Mouse (Mus musculus) MEL (cell line): ENCODE data around the gene Borcs5. TPM values are rescaled to one million over a fixed set of nuclear protein-coding genes. Genes with fewer than 3 reads are reported as not detected.

Experiments
- DNase-seq: peaks from one replicate; pipeline ENCODE4 v3.0.0; 2011; ENCODE audit warnings: low read depth, low spot score
- H3K27ac ChIP-seq: 2 replicates; pipeline ENCODE4 v1.5.1; 2012; ENCODE audit warnings: low read depth, mild to moderate bottlenecking, control low read depth, low read length, moderate library complexity; ENCODE audit not compliant: control insufficient read depth
- H3K27me3 ChIP-seq, 2 experiments: fragments of 150-350 bp in 1 of 2; sonication (generic) in 1 of 2; 2 replicates each; pipeline ENCODE4 v1.6.1; 2012; ENCODE audit warnings: low read length in 2 of 2, mild to moderate bottlenecking in 2 of 2, improper control_type of control experiment in 1 of 2, moderate library complexity in 1 of 2; ENCODE audit not compliant: insufficient read depth in 2 of 2, control insufficient read depth in 1 of 2
- H3K36me3 ChIP-seq, 2 experiments: 2 replicates each; pipeline ENCODE4 v1.6.1; 2012 to 2014; ENCODE audit warnings: low read length in 2 of 2, improper control_type of control experiment in 1 of 2, inconsistent platforms in 1 of 2, mild to moderate bottlenecking in 1 of 2; ENCODE audit not compliant: insufficient read depth in 2 of 2, control insufficient read depth in 1 of 2
- H3K4me1 ChIP-seq, 2 experiments: fragments of 150-350 bp in 1 of 2; sonication (generic) in 1 of 2; 2 replicates each; pipeline ENCODE4 v1.6.1; 2012; ENCODE audit warnings: low read length in 2 of 2, improper control_type of control experiment in 1 of 2, mild to moderate bottlenecking in 1 of 2; ENCODE audit not compliant: insufficient read depth in 2 of 2, control insufficient read depth in 1 of 2
- H3K4me3 ChIP-seq, 2 experiments: fragments of 150-350 bp in 1 of 2; sonication (generic) in 1 of 2; 2 replicates each; pipeline ENCODE4 v1.5.1; 2012; ENCODE audit warnings: low read depth in 2 of 2, low read length in 2 of 2, mild to moderate bottlenecking in 2 of 2, moderate library complexity in 2 of 2, control low read depth in 1 of 2, improper control_type of control experiment in 1 of 2; ENCODE audit not compliant: control insufficient read depth in 1 of 2, insufficient read depth in 1 of 2
- H3K79me2 ChIP-seq: 2 replicates; pipeline ENCODE4 v1.6.1; 2012; ENCODE audit warnings: mild to moderate bottlenecking, low read length, moderate library complexity; ENCODE audit not compliant: control insufficient read depth, poor library complexity, insufficient read depth
- H3K9ac ChIP-seq: 2 replicates; pipeline ENCODE4 v1.6.1; 2012; ENCODE audit warnings: low read depth, mild to moderate bottlenecking, control low read depth, low read length, moderate library complexity; ENCODE audit not compliant: control insufficient read depth, poor library complexity, severe bottlenecking
- H3K9me3 ChIP-seq: fragments of 150-350 bp; sonication (generic); replicated peaks from 2 replicates; pipeline ENCODE4 v1.6.1; 2012; ENCODE audit warnings: mild to moderate bottlenecking, low read length, improper control_type of control experiment, moderate library complexity; ENCODE audit not compliant: insufficient read depth
- CHD2 ChIP-seq: IDR thresholded peaks from 2 replicates; pipeline ENCODE4 v1.6.1; 2011; ENCODE audit warnings: low read length, improper control_type of control experiment
- ELF1 ChIP-seq: IDR thresholded peaks from 2 replicates; pipeline ENCODE4 v1.6.1; 2014; ENCODE audit warnings: low read depth, mild to moderate bottlenecking, inconsistent platforms, low read length, improper control_type of control experiment, moderate library complexity
- EP300 ChIP-seq, 2 experiments: IDR thresholded peaks; 2 replicates each; pipeline ENCODE4 v1.6.1; 2011; ENCODE audit warnings: improper control_type of control experiment in 2 of 2, low read length in 2 of 2, low read depth in 1 of 2, mild to moderate bottlenecking in 1 of 2
- ETS1 ChIP-seq: IDR thresholded peaks from 2 replicates; pipeline ENCODE4 v1.6.1; 2012; ENCODE audit warnings: low read depth, mild to moderate bottlenecking, inconsistent platforms, low read length, improper control_type of control experiment, moderate library complexity
- GABPA ChIP-seq: IDR thresholded peaks from 2 replicates; pipeline ENCODE4 v1.6.1; 2012; ENCODE audit warnings: low read depth, mild to moderate bottlenecking, inconsistent platforms, low read length, improper control_type of control experiment, moderate library complexity
- GATA1 ChIP-seq: IDR thresholded peaks from 2 replicates; pipeline ENCODE4 v1.6.1; 2011; ENCODE audit warnings: low read depth, low read length, improper control_type of control experiment
- KAT2A ChIP-seq: conservative IDR thresholded peaks from 2 replicates; pipeline ENCODE4 v1.6.1; 2012; ENCODE audit warnings: low read depth, low read length, improper control_type of control experiment, inconsistent platforms
- MAFK ChIP-seq: IDR thresholded peaks from 2 replicates; pipeline ENCODE4 v1.6.1; 2011; ENCODE audit warnings: low read depth, mild to moderate bottlenecking, low read length, improper control_type of control experiment, borderline replicate concordance
- MAX ChIP-seq: IDR thresholded peaks from 2 replicates; pipeline ENCODE4 v1.6.1; 2011; ENCODE audit warnings: low read length, improper control_type of control experiment
- MAZ ChIP-seq: IDR thresholded peaks from 2 replicates; pipeline ENCODE4 v1.6.1; 2012; ENCODE audit warnings: low read depth, mild to moderate bottlenecking, inconsistent platforms, low read length, improper control_type of control experiment
- MYB ChIP-seq: IDR thresholded peaks from 2 replicates; pipeline ENCODE4 v1.6.1; 2011; ENCODE audit warnings: mild to moderate bottlenecking, low read depth, low read length, improper control_type of control experiment
- NRF1 ChIP-seq: IDR thresholded peaks from 2 replicates; pipeline ENCODE4 v1.6.1; 2014; ENCODE audit warnings: low read depth, mild to moderate bottlenecking, inconsistent platforms, low read length, improper control_type of control experiment, moderate library complexity; ENCODE audit not compliant: poor library complexity, insufficient read depth, severe bottlenecking
- POLR2A ChIP-seq, 2 experiments: IDR thresholded peaks; 2 replicates each; pipeline ENCODE4 v1.6.1; 2011 to 2012; ENCODE audit warnings: low read length in 2 of 2, mild to moderate bottlenecking in 2 of 2, control low read depth in 1 of 2, improper control_type of control experiment in 1 of 2, low read depth in 1 of 2, moderate library complexity in 1 of 2; ENCODE audit not compliant: control insufficient read depth in 1 of 2, insufficient read depth in 1 of 2, poor library complexity in 1 of 2
- POLR2AphosphoS2 ChIP-seq: IDR thresholded peaks from 2 replicates; pipeline ENCODE4 v1.6.1; 2011; ENCODE audit warnings: low read length, improper control_type of control experiment
- SIN3A ChIP-seq: IDR thresholded peaks from 2 replicates; pipeline ENCODE4 v1.6.1; 2012; ENCODE audit warnings: low read length, improper control_type of control experiment, inconsistent platforms
- UBTF ChIP-seq: IDR thresholded peaks from 2 replicates; pipeline ENCODE4 v1.6.1; 2012; ENCODE audit warnings: low read depth, mild to moderate bottlenecking, inconsistent platforms, low read length, improper control_type of control experiment, moderate library complexity, borderline replicate concordance; ENCODE audit not compliant: insufficient read depth
- ZC3H11A ChIP-seq: IDR thresholded peaks from 2 replicates; pipeline ENCODE4 v1.6.1; 2012; ENCODE audit warnings: low read depth, mild to moderate bottlenecking, inconsistent platforms, low read length, improper control_type of control experiment
- ZMIZ1 ChIP-seq: IDR thresholded peaks from 2 replicates; pipeline ENCODE4 v1.6.1; 2012; ENCODE audit warnings: low read depth, mild to moderate bottlenecking, inconsistent platforms, low read length, improper control_type of control experiment, moderate library complexity
- polyA plus RNA-seq, 2 experiments: library from polyadenylated mRNA; stranded (reverse) in 1 of 2; unstranded in 1 of 2; fragments of >175 nt in 1 of 2; fragments of >200 nt in 1 of 2; gene quantifications; 2 replicates each; pipeline versions ENCODE4 v1.2.1 to v1.2.4; 2012; ENCODE audit warnings: low replicate concordance in 2 of 2, low read depth in 1 of 2; ENCODE audit not compliant: insufficient read length in 2 of 2, insufficient read depth in 1 of 2, missing spikeins in 1 of 2
- total RNA-seq: library from RNA; depleted of rRNA; stranded (reverse); fragments of 300-350 nt; gene quantifications from 2 replicates; pipeline ENCODE4 v1.2.3, GENCODE M21; 2012

Borcs5 gene
- total and polyA plus RNA-seq, 3 experiments: 7.7 to 13.0 TPM; not detected in 1

- H3K9me3 ChIP-seq: no peaks in the 10 kb centered on the region
- H3K27me3 ChIP-seq: no peaks in the 10 kb centered on the region
- no peak overlapping the region for H3K4me3 ChIP-seq
- peaks cover 0 to 11% of the 10 kb centered on the region in 2 experiments; a peak in 3 of 4 replicates for H3K36me3 ChIP-seq
- TF ChIP-seq KAT2A: no peak
- TF ChIP-seq MAZ: no peak
- TF ChIP-seq MYB: no peak
- TF ChIP-seq ZMIZ1: no peak
- no peak for TF ChIP-seq MAX
- no peak for TF ChIP-seq GABPA
- no peak for TF ChIP-seq EP300 (IDR thresholded peaks at IDR 0.05; ENCODE audit: low read depth in 1 of 2, low read length in 2 of 2)
- no peak for TF ChIP-seq POLR2AphosphoS2
- TF ChIP-seq ELF1: no peak
- TF ChIP-seq CHD2: no peak
- no peak for TF ChIP-seq MAFK
- TF ChIP-seq GATA1: no peak
- no peak overlapping the region for H3K27ac ChIP-seq
- H3K4me1 ChIP-seq: peaks cover 0 to 10% of the 10 kb centered on the region in 2 experiments; a peak in 1 of 4 replicates
- no peaks in the 10 kb centered on the region for H3K79me2 ChIP-seq
- no peak for DNase-seq
- H3K9ac ChIP-seq: no peak overlapping the region
These were observed 79.8 kb downstream of the Borcs5 start for GRCm38 (mm10) chr6:134719156-134719555.

- no peak overlapping the region for H3K4me3 ChIP-seq
- no peak overlapping the region for H3K27ac ChIP-seq
- no peak overlapping the region for H3K9ac ChIP-seq
- TF ChIP-seq UBTF (no peak), ZMIZ1 (no peak), NRF1 (no peak), ETS1 (no peak), ZC3H11A (no peak), POLR2A (IDR thresholded peaks at IDR 0.05; ENCODE audit: control insufficient read depth in 1 of 2, insufficient read depth in 1 of 2, low read depth in 1 of 2, low read length in 2 of 2, poor library complexity in 1 of 2) (no peak), SIN3A (no peak)
- TF ChIP-seq, all 39 proteins: peak for 0
- no peaks in the 10 kb centered on the region for H3K27me3 ChIP-seq
- DNase-seq: no peak
- peaks cover 0 to 10% of the 10 kb centered on the region in 2 experiments; a peak in 1 of 4 replicates for H3K4me1 ChIP-seq
- H3K36me3 ChIP-seq: peaks cover 0 to 11% of the 10 kb centered on the region in 2 experiments; a peak in 3 of 4 replicates
- no peaks in the 10 kb centered on the region for H3K9me3 ChIP-seq
- no peaks in the 10 kb centered on the region for H3K79me2 ChIP-seq
These were observed 80.8 kb downstream of the Borcs5 start for GRCm38 (mm10) chr6:134720150-134720549.
